In genomic region chr4:128962029-128962925, GRCm38 (mm10) we compare ENCODE assay signal across 8 mouse cellular contexts. TPM values are rescaled to one million over a fixed set of nuclear protein-coding genes. Genes with fewer than 3 reads are reported as not detected.
A peak's percentile ranks its signal among the peaks of the same experiment; 100 is the strongest.
DNase-seq lines count a peak whose midpoint lies in the region; ATAC-seq lines count a peak whose summit lies in the region.

Gene Azin2 (minus strand): TSS chr4:128962442.

- H3K36me3 ChIP-seq in embryonic facial prominence, embryonic 10.5 days (replicated peaks): no peaks in the 10 kb centered on the region
- no peaks in the 10 kb centered on the region for H3K36me3 ChIP-seq in intestine, embryonic 16.5 days (ENCODE audit: control insufficient read depth, insufficient read depth, low read length)
- no peaks in the 10 kb centered on the region for H3K36me3 ChIP-seq in midbrain, embryonic 10.5 days

- ATAC-seq in intestine, embryonic 16.5 days: peak; percentile 92

- intact Hi-C loops in left cerebral cortex, postnatal 36 days (cut with DNase I): no loop called here

- under 1% methylated on average over 72 of the region's 72 CpGs for WGBS in embryonic facial prominence, embryonic 10.5 days
- WGBS in intestine, embryonic 16.5 days: under 1% methylated on average over 72 of the region's 72 CpGs
- under 1% methylated on average over 72 of the region's 72 CpGs for WGBS in midbrain, embryonic 10.5 days

- peak within 1 kb of the TSS; percentile 89 for H3K27ac ChIP-seq in embryonic facial prominence, embryonic 10.5 days (replicated peaks)
- H3K27ac ChIP-seq in intestine, embryonic 16.5 days (ENCODE audit: low read length): peak within 1 kb of the TSS; percentile 68; the same call in 1 of the 2 replicates
- peak within 1 kb of the TSS; percentile 91 for H3K27ac ChIP-seq in midbrain, embryonic 10.5 days (replicated peaks)

- no peaks in the 10 kb centered on the region for H3K9me3 ChIP-seq in embryonic facial prominence, embryonic 10.5 days
- H3K9me3 ChIP-seq in intestine, embryonic 16.5 days (ENCODE audit: control insufficient read depth, low read length): no peaks in the 10 kb centered on the region
- no peaks in the 10 kb centered on the region for H3K9me3 ChIP-seq in midbrain, embryonic 10.5 days (replicated peaks)

- H3K4me1 ChIP-seq in embryonic facial prominence, embryonic 10.5 days: peaks cover 57% of the 10 kb centered on the region
- peaks cover 18% of the 10 kb centered on the region for H3K4me1 ChIP-seq in intestine, embryonic 16.5 days (ENCODE audit: control insufficient read depth, insufficient read depth, low read length)
- H3K4me1 ChIP-seq in midbrain, embryonic 10.5 days: peaks cover 33% of the 10 kb centered on the region

- H3K9ac ChIP-seq in intestine, embryonic 16.5 days (ENCODE audit: low read depth, low read length): peak within 1 kb of the TSS; percentile 85

- peak within 1 kb of the TSS; percentile 97 for H3K4me2 ChIP-seq in intestine, embryonic 16.5 days (ENCODE audit: low read depth, low read length)

- peaks cover 46% of the 10 kb centered on the region for H3K27me3 ChIP-seq in embryonic facial prominence, embryonic 10.5 days (replicated peaks; ENCODE audit: low read depth, poor library complexity, severe bottlenecking)
- H3K27me3 ChIP-seq in intestine, embryonic 16.5 days (replicated peaks; ENCODE audit: control insufficient read depth, insufficient read depth, low read length): no peaks in the 10 kb centered on the region
- peaks cover 52% of the 10 kb centered on the region for H3K27me3 ChIP-seq in midbrain, embryonic 10.5 days (ENCODE audit: low read depth, poor library complexity, severe bottlenecking)

- peak within 1 kb of the TSS; percentile 83 for H3K4me3 ChIP-seq in embryonic facial prominence, embryonic 10.5 days
- peak within 1 kb of the TSS; percentile 75 for H3K4me3 ChIP-seq in intestine, embryonic 16.5 days (ENCODE audit: low read length)
- H3K4me3 ChIP-seq in midbrain, embryonic 10.5 days: peak within 1 kb of the TSS; percentile 79

- DNase-seq in adrenal gland, postnatal 10 days: peak; percentile 99
- DNase-seq in embryonic facial prominence, embryonic 10.5 days (ENCODE audit: low spot score): peak; percentile 99
- DNase-seq in gonadal fat pad, adult 2 months (ENCODE audit: low read depth): no peak
- peak; percentile 89 to 91 for DNase-seq in left cerebral cortex, postnatal 36 days (ENCODE audit: low spot score in 2 of 2)
- DNase-seq in midbrain, embryonic 10.5 days (ENCODE audit: low spot score): peak; percentile 97
- peak; percentile 82 to 86 for DNase-seq in right cerebral cortex, postnatal 36 days (ENCODE audit: low spot score in 2 of 2)
- peak; percentile 92 to 94 for DNase-seq in urinary bladder, postnatal 4 days (ENCODE audit: low spot score in 2 of 2)

RNA-seq across cellular contexts. Expression of gene Azin2, which starts in this region (rescaled TPM):
- 10 to 100 TPM; 32.5 to 32.9 TPM for total RNA-seq in adrenal gland, postnatal 10 days (2021)
- 11.4 and 12.1 TPM in 2 replicates for polyA plus RNA-seq in embryonic facial prominence, embryonic 10.5 days (2016; fragmentation: Nextera tagmentation; extraction: Ambion mirVana)
- polyA plus RNA-seq in gonadal fat pad, adult 2 months (2012; rRNA removed): 25.9 and 28.3 TPM in 2 replicates
- 11.1 and 12.5 TPM in 2 replicates for polyA plus RNA-seq in intestine, embryonic 16.5 days (2015; fragmentation: Nextera tagmentation; extraction: Ambion mirVana)
- total RNA-seq in left cerebral cortex, postnatal 36 days (2021): 10 to 100 TPM; 53.8 to 56.6 TPM
- 11.1 and 14.9 TPM in 2 replicates for polyA plus RNA-seq in midbrain, embryonic 10.5 days (2016; fragmentation: Nextera tagmentation; extraction: Ambion mirVana)
